Mouse (Mus musculus) cortical plate, adult 2 months (tissue): ENCODE measurements around the gene Pou6f1.
"Not testable (repeated sequence)": the region's sequence is repeated elsewhere in the genome, so short reads cannot be mapped to it uniquely, and the experiment has no call there.

Experiments
- CTCF ChIP-seq: fragments of 200-500 bp; IDR thresholded peaks from 2 replicates; pipeline ENCODE4 v1.5.1; 2011; ENCODE audit warnings: mild to moderate bottlenecking, control low read depth, low read length; ENCODE audit not compliant: insufficient read depth; ENCODE audit errors: extremely low read depth
- POLR2A ChIP-seq: fragments of 200-500 bp; IDR thresholded peaks from 2 replicates; pipeline ENCODE4 v1.6.1; 2011; ENCODE audit warnings: mild to moderate bottlenecking, low read length, control low read depth; ENCODE audit not compliant: insufficient read depth; ENCODE audit errors: extremely low read depth

DNA sequence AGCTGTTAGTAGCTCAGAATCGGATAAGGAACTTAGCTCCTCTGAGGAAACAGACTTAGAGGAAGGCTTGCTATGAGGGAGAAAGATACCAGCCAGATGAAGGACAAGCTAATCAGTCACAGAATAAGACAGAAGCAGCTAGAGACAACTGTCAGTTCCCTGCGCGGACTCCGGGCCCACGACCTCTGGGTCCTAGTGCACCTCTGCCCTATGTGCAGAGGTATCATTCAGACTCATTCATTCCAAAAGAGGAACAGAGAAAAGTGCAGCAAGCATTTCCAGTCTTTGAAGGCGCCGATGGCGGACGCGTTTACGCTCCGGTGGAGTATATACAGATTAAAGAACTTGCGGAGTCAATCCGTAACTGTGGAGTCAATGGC, 56.1 kb downstream of the Pou6f1 start:
- not testable (repeated sequence) for TF ChIP-seq POLR2A, CTCF
